Mouse (Mus musculus) kidney, adult 2 months (tissue): ENCODE measurements around the gene Dstn. TPM values are rescaled to one million over a fixed set of nuclear protein-coding genes. Genes with fewer than 3 reads are reported as not detected.

Source experiments
- DNase-seq: peaks from one replicate; pipeline ENCODE4 v3.0.0; 2021
- H3K27ac ChIP-seq: fragments of 200-500 bp; 2 replicates; pipeline ENCODE4 v1.5.1; 2012; ENCODE audit warnings: low read depth, low read length, control low read depth, inconsistent platforms; ENCODE audit not compliant: insufficient read depth
- H3K27me3 ChIP-seq: fragments of 200-500 bp; replicated peaks from 2 replicates; pipeline ENCODE4 v1.6.1; 2012; ENCODE audit warnings: mild to moderate bottlenecking, moderate library complexity, low read length, inconsistent platforms; ENCODE audit not compliant: control insufficient read depth, insufficient read depth
- H3K36me3 ChIP-seq: fragments of 200-500 bp; 2 replicates; pipeline ENCODE4 v1.6.1; 2012; ENCODE audit warnings: mild to moderate bottlenecking, moderate library complexity, low read length, inconsistent platforms; ENCODE audit not compliant: control insufficient read depth, insufficient read depth
- H3K4me1 ChIP-seq: fragments of 200-500 bp; 2 replicates; pipeline ENCODE4 v1.6.1; 2011; ENCODE audit warnings: low read length; ENCODE audit not compliant: control insufficient read depth, insufficient read depth
- H3K4me3 ChIP-seq: fragments of 200-500 bp; 2 replicates; pipeline ENCODE4 v1.5.1; 2011; ENCODE audit warnings: mild to moderate bottlenecking, low read depth, low read length, control low read depth; ENCODE audit not compliant: insufficient read depth
- CTCF ChIP-seq: fragments of 200-500 bp; conservative IDR thresholded peaks from 2 replicates; pipeline ENCODE4 v1.5.1; 2011; ENCODE audit warnings: low read depth, mild to moderate bottlenecking, control low read depth, low read length, moderate library complexity, mixed read lengths; ENCODE audit not compliant: insufficient read depth, insufficient read length
- POLR2A ChIP-seq: fragments of 200-500 bp; IDR thresholded peaks from one replicate; pipeline ENCODE4 v1.6.1; 2011; ENCODE audit warnings: low read depth, low read length, control low read depth
- WGBS: fragments of 180-500 bp; shearing (Covaris S2); methylation state at CpG from one replicate; pipeline ENCODE4 v1.1.7; 2018; 5-methylcytosine and 5-hydroxymethylcytosine counted together
- polyA plus RNA-seq: library from polyadenylated mRNA; depleted of rRNA; stranded (reverse); fragments of >200 nt; gene quantifications from 2 replicates; pipeline ENCODE4 v1.2.3, GENCODE M21; 2012

Dstn gene
- polyA plus RNA-seq, 1 experiment: 73.0 TPM

- no peaks in the 10 kb centered on the region; the same call in 1 of the 2 replicates for H3K36me3 ChIP-seq
- TF ChIP-seq POLR2A: no peak
- no peak for TF ChIP-seq CTCF
- DNase-seq: no peak
- no peak overlapping the region for H3K27ac ChIP-seq
- no peaks in the 10 kb centered on the region for H3K27me3 ChIP-seq
- H3K4me1 ChIP-seq: no peaks in the 10 kb centered on the region
- WGBS: 93% methylated on average over 7 of the region's 7 CpGs
- H3K4me3 ChIP-seq: no peak overlapping the region
These were observed 58.0 kb downstream of the Dstn start for GRCm38 (mm10) chr2:143973161-143973560.

- Histone ChIP-seq H3K36me3 (no peaks in the 10 kb centered on the region; the same call in 1 of the 2 replicates), H3K4me1 (no peaks in the 10 kb centered on the region), H3K27ac (no peak overlapping the region), H3K27me3 (no peaks in the 10 kb centered on the region), H3K4me3 (no peak overlapping the region)
- DNase-seq: no peak
- 92% methylated on average over 5 of the region's 5 CpGs for WGBS
- TF ChIP-seq CTCF (no peak), POLR2A (no peak)
These were observed 60.1 kb downstream of the Dstn start for GRCm38 (mm10) chr2:143975146-143975649.

GRCm38 (mm10) chr2:143978444-143979147 is 63.5 kb downstream of the Dstn start:
- 84% methylated on average over 8 of the region's 8 CpGs for WGBS
- Histone ChIP-seq H3K4me3 (no peak overlapping the region), H3K4me1 (no peaks in the 10 kb centered on the region), H3K27me3 (no peaks in the 10 kb centered on the region), H3K36me3 (no peaks in the 10 kb centered on the region), H3K27ac (no peak overlapping the region)
- peak; percentile 29; the same call in 1 of the 2 replicates for TF ChIP-seq CTCF
- no peak for TF ChIP-seq POLR2A
- no peak for DNase-seq

GRCm38 (mm10) chr2:143980781-143981398 is 65.8 kb downstream of the Dstn start:
- DNase-seq: peak; percentile 59
- H3K27ac ChIP-seq: no peak overlapping the region
- no peaks in the 10 kb centered on the region for H3K27me3 ChIP-seq
- H3K4me3 ChIP-seq: no peak overlapping the region
- H3K36me3 ChIP-seq: no peaks in the 10 kb centered on the region
- WGBS: 33% methylated on average over 6 of the region's 6 CpGs
- TF ChIP-seq POLR2A: no peak
- TF ChIP-seq CTCF: peak; percentile 83
- no peaks in the 10 kb centered on the region for H3K4me1 ChIP-seq

GRCm38 (mm10) chr2:143982152-143982551 is 67.0 kb downstream of the Dstn start:
- Histone ChIP-seq H3K27me3 (no peaks in the 10 kb centered on the region), H3K4me1 (peaks cover 1% of the 10 kb centered on the region; the same call in 1 of the 2 replicates), H3K4me3 (no peak overlapping the region), H3K36me3 (no peaks in the 10 kb centered on the region), H3K27ac (no peak overlapping the region)
- no peak for TF ChIP-seq CTCF
- no peak for TF ChIP-seq POLR2A
- 84% methylated on average over 4 of the region's 4 CpGs for WGBS
- no peak for DNase-seq

- no peaks in the 10 kb centered on the region for H3K27me3 ChIP-seq
- H3K4me1 ChIP-seq: peaks cover 7% of the 10 kb centered on the region; the same call in 1 of the 2 replicates
- no peaks in the 10 kb centered on the region for H3K36me3 ChIP-seq
- WGBS: 54% methylated on average over 3 of the region's 3 CpGs
- H3K4me3 ChIP-seq: no peak overlapping the region
- no peak for DNase-seq
- H3K27ac ChIP-seq: no peak overlapping the region
- TF ChIP-seq CTCF (no peak), POLR2A (no peak)
These were observed 67.8 kb downstream of the Dstn start for GRCm38 (mm10) chr2:143982901-143983300.

GRCm38 (mm10) chr2:143983482-143983881 is 68.4 kb downstream of the Dstn start:
- H3K27ac ChIP-seq: no peak overlapping the region
- H3K27me3 ChIP-seq: no peaks in the 10 kb centered on the region
- WGBS: 54% methylated on average over 2 of the region's 2 CpGs
- H3K36me3 ChIP-seq: no peaks in the 10 kb centered on the region
- no peak for DNase-seq
- H3K4me1 ChIP-seq: peaks cover 10% of the 10 kb centered on the region; the same call in 1 of the 2 replicates
- H3K4me3 ChIP-seq: no peak overlapping the region
- no peak for TF ChIP-seq CTCF
